Mouse (Mus musculus): ENCODE results near the gene Pias4. TPM values are rescaled to one million over a fixed set of nuclear protein-coding genes. Genes with fewer than 3 reads are reported as not detected.

Gene Pias4
- total and polyA plus RNA-seq, 3 experiments: 21.0 to 40.4 TPM; not detected in 1

DNA sequence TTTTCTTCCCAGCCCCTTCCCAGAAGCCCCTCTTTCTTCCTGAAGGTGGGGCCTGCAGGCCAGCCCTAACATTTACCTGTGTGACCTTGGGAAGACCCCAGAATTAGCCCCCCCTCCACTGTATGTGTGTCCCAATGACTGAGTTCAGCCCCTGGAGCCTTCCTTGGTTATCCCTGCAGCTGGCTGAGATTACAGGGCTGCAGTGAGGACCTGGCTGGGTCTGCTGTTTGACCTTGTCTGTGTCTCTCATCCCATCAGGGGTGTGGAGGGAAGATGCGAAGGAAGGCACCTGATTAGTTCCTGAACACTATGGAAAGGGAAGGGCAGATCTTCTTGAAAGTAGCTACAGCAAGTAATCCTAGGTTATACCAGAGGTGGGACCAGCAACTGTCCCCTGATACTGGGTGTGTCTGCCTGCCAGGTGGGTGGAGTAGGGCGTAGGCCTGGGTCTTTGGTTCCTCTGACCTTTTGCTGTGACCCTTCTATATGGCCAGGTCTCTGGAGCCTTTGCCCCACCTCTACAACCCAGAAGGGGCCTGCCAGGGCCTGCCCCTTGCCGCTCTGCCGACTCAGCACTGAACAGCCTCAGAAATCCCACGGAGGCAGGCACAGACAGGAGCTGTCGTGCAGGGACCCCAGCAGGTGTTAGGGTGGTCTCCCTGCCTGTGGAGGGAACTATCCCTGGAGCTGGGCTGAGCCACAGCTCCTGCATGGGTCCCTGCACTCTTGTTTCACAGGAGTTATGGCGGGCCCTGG is 26.1 kb downstream of the Pias4 start:
- Histone ChIP-seq H3K36me3 (ENCODE audit: control insufficient read depth in 1 of 2, insufficient read depth in 2 of 2, low read length in 2 of 2) (peaks cover 9 to 12% of the 10 kb centered on the region in 2 experiments), H3K9ac (ENCODE audit: control insufficient read depth, low read depth, low read length, poor library complexity, severe bottlenecking) (no peak overlapping the region), H3K79me2 (ENCODE audit: control insufficient read depth, insufficient read depth, low read length, poor library complexity) (peaks cover 92% of the 10 kb centered on the region), H3K9me3 (replicated peaks; ENCODE audit: insufficient read depth, low read length) (no peaks in the 10 kb centered on the region), H3K4me1 (ENCODE audit: control insufficient read depth in 1 of 2, insufficient read depth in 2 of 2, low read length in 2 of 2) (peaks cover 2 to 11% of the 10 kb centered on the region in 2 experiments; a peak in 3 of 4 replicates), H3K27ac (ENCODE audit: control insufficient read depth, low read depth, low read length) (no peak overlapping the region), H3K4me3 (ENCODE audit: control insufficient read depth in 1 of 2, insufficient read depth in 1 of 2, low read depth in 2 of 2, low read length in 2 of 2) (no peak overlapping the region), H3K27me3 (ENCODE audit: control insufficient read depth in 1 of 2, insufficient read depth in 2 of 2, low read length in 2 of 2) (no peaks in the 10 kb centered on the region)
- DNase-seq (ENCODE audit: low read depth, low spot score): no peak
- TF ChIP-seq MAFK (IDR thresholded peaks at IDR 0.05; ENCODE audit: borderline replicate concordance, low read depth, low read length): no peak
- TF ChIP-seq UBTF (IDR thresholded peaks at IDR 0.05; ENCODE audit: borderline replicate concordance, insufficient read depth, low read depth, low read length): no peak
- no peak for TF ChIP-seq MYC (IDR thresholded peaks at IDR 0.05; ENCODE audit: low read depth, low read length)
- TF ChIP-seq ZKSCAN1 (IDR thresholded peaks at IDR 0.05; ENCODE audit: low read depth, low read length): no peak
- no peak for TF ChIP-seq HCFC1 (IDR thresholded peaks at IDR 0.05; ENCODE audit: low read depth, low read length)
- no peak for TF ChIP-seq ZMIZ1 (IDR thresholded peaks at IDR 0.05; ENCODE audit: low read depth, low read length)
- no peak for TF ChIP-seq RAD21 (IDR thresholded peaks at IDR 0.05; ENCODE audit: low read depth, low read length)
- TF ChIP-seq E2F4 (IDR thresholded peaks at IDR 0.05; ENCODE audit: borderline replicate concordance, low read depth, low read length): no peak
- TF ChIP-seq GATA1 (IDR thresholded peaks at IDR 0.05; ENCODE audit: low read depth, low read length): no peak
- no peak for TF ChIP-seq TBP (IDR thresholded peaks at IDR 0.05; ENCODE audit: low read depth, low read length)
- no peak for TF ChIP-seq MEF2A (IDR thresholded peaks at IDR 0.05; ENCODE audit: extremely low read depth, insufficient replicate concordance, low read depth, low read length, poor library complexity, severe bottlenecking)
- no peak for TF ChIP-seq CHD2 (IDR thresholded peaks at IDR 0.05; ENCODE audit: low read length)

DNA sequence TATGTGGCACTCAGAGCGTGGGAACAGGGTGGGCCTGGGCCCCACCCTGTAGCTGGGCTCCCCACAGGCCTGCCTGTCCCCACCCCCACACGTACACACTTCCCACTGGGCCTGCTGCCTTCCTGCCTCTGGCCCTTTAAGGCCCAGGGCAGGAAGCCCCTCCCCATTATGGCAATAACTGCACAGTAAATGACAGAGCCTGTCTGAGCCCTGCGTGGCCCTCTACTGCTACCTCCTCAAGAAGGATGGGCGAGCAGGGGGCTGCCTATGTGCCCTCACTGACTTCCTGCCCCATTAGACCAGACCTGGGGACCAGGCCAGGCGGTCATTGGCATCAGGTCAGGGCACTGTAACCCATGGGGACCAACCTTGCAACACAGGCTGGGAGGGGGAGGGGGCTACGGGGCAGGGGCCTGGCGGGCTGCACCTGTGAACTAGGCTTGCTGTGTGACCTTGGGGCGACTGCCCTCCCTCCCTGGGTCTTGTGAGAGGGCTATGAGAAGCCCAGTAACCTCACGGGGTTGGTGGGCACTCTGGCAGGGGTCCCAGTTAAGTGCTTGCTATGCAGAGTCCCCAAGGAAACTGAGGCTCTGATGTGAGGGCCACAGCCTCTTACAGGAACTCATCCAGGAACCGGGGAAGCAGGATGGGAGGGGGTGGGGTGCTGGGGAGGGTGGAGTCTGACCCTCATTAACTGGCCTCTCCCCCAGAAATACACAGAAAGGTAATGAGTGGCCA is 26.8 kb downstream of the Pias4 start:
- Histone ChIP-seq H3K9ac (ENCODE audit: control insufficient read depth, low read depth, low read length, poor library complexity, severe bottlenecking) (no peak overlapping the region), H3K27me3 (ENCODE audit: control insufficient read depth in 1 of 2, insufficient read depth in 2 of 2, low read length in 2 of 2) (no peaks in the 10 kb centered on the region), H3K36me3 (ENCODE audit: control insufficient read depth in 1 of 2, insufficient read depth in 2 of 2, low read length in 2 of 2) (peaks cover 7 to 12% of the 10 kb centered on the region in 2 experiments), H3K79me2 (ENCODE audit: control insufficient read depth, insufficient read depth, low read length, poor library complexity) (peaks cover 89% of the 10 kb centered on the region), H3K9me3 (replicated peaks; ENCODE audit: insufficient read depth, low read length) (no peaks in the 10 kb centered on the region), H3K4me3 (ENCODE audit: control insufficient read depth in 1 of 2, insufficient read depth in 1 of 2, low read depth in 2 of 2, low read length in 2 of 2) (no peak overlapping the region), H3K27ac (ENCODE audit: control insufficient read depth, low read depth, low read length) (no peak overlapping the region), H3K4me1 (ENCODE audit: control insufficient read depth in 1 of 2, insufficient read depth in 2 of 2, low read length in 2 of 2) (peaks cover 2 to 11% of the 10 kb centered on the region in 2 experiments; a peak in 3 of 4 replicates)
- DNase-seq (ENCODE audit: low read depth, low spot score): no peak
- TF ChIP-seq ZC3H11A (IDR thresholded peaks at IDR 0.05; ENCODE audit: low read depth, low read length) (no peak), NRF1 (IDR thresholded peaks at IDR 0.05; ENCODE audit: insufficient read depth, low read depth, low read length, poor library complexity, severe bottlenecking) (no peak), MXI1 (IDR thresholded peaks at IDR 0.05; ENCODE audit: low read depth, low read length) (no peak), RCOR1 (IDR thresholded peaks at IDR 0.05; ENCODE audit: low read depth, low read length) (no peak), ETS1 (IDR thresholded peaks at IDR 0.05; ENCODE audit: low read depth, low read length) (no peak), GATA1 (IDR thresholded peaks at IDR 0.05; ENCODE audit: low read depth, low read length) (no peak)

Measured in MEL (cell line).